Mouse (Mus musculus) kidney, embryonic 14.5 days (tissue): ENCODE measurements around the gene Eomes. TPM values are rescaled to one million over a fixed set of nuclear protein-coding genes. Genes with fewer than 3 reads are reported as not detected.

Source experiments
- polyA plus RNA-seq: library from polyadenylated mRNA; unstranded; fragments of >200 nt; fragmentation: Nextera tagmentation; extraction: Ambion mirVana; gene quantifications from 2 replicates; pipeline ENCODE4 v1.2.1, GENCODE M21; 2014

Gene Eomes
- polyA plus RNA-seq, 1 experiment from 2014 or later: not detected

Other genes with a start within 250 kb of the Eomes start
- 54.5 and 70.7 TPM in 2 replicates for gene Golga4, start 28.1 kb downstream of the Eomes start, polyA plus RNA-seq
- gene Itga9, start 128.5 kb downstream of the Eomes start, polyA plus RNA-seq: 16.6 and 31.9 TPM in 2 replicates